Mouse (Mus musculus) CD4-positive, CD25-positive, alpha-beta regulatory T cell, adult 9 weeks (primary cell): ENCODE measurements around the gene Acap3. TPM values are rescaled to one million over a fixed set of nuclear protein-coding genes. Genes with fewer than 3 reads are reported as not detected.

Experiments
- polyA plus RNA-seq: library from polyadenylated mRNA; unstranded; fragments of 100-300 nt; shearing (Covaris generic); gene quantifications from one replicate; pipeline ENCODE4 v1.2.1, GENCODE M21; 2017

Acap3 gene
- 5.7 TPM for polyA plus RNA-seq

DNA sequence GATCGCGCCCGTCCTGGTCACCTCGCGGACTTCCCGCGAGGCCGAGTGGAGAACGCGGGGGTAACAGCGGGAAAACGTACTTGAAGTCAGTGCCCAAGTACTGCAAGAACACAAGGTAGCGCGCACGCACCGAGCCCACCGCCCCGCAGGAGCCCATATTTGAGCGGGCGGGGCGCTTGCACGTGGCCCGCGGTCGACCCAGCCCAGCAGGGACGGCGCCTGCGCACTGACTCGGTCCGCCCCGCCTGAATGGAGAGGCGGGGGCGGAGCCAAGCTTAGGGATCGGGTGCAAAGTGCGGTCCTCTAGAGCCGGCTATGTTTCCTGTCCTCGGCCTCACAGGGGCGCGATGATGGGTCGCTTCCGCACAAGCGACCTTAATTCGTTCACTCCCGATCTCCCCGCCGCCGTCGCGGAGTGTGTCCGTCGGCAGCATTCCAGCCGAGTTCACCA is at the start of gene Acap3, which contains the start of gene Pusl1:
Gene Acap3, plus strand, starts transcription at position 272 of the 451 bp plus-strand sequence.
Gene Pusl1, minus strand, starts transcription at position 231 of the 451 bp plus-strand sequence.

DNA sequence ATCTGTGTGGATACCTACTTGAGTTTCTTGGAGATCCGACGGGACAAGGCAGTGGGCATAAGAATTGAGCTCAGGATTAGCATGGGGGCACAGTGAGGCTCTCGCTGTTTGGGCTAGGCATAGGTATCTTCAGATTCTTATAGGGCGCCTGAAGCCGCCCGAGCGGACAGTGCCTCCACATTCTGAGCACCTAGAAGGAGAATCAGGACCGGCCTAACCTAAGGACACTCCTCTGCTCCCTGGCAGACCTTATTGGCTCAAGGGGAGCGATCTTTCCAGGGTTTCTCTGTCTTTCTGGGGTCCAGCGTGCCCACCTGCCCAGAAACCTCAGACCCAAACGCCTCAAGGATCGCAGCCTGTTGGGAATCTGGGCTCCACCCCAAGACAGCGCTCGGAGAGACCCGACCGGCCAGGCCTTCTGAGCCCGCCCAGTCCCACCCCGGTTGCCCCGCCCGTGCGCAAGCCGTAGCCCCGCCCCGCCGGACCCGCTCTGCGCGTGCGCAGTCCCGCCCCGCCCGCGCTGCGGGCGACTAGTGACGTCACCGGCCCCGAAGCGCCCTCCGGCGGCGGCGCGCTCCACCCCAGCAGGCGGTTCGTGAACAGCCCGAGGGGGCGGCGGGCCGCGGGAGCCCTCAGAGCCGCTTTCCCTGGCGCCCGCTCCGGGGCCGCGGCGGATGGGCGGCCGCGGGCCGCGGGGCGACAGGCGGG is 44.6 kb upstream of the Acap3 start, which contains the start of gene Dvl1:
Gene Dvl1, plus strand, starts transcription at position 532 of the 708 bp plus-strand sequence.

DNA sequence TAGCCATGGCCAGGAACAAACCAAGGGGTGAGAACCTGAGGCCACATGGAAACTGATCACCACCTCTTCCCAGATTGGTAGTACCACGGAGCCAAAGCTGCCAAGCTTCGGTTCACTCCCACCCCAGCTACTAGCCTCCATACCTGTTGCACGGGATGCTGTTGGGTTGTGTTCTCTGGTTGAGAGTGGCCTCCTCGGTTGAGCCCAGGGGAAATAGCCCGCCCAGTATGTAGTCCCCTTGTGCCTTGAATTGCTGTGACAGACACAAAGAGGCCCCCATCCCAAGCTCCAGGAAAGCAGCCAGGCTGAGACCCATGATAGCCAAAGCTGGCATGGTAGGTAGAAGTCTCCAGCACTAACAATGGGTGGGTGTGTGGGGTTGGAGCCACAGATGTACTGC is 28.6 kb upstream of the Acap3 start, which contains the start of gene Tas1r3:
Gene Tas1r3, minus strand, starts transcription at position 362 of the 400 bp plus-strand sequence.

DNA sequence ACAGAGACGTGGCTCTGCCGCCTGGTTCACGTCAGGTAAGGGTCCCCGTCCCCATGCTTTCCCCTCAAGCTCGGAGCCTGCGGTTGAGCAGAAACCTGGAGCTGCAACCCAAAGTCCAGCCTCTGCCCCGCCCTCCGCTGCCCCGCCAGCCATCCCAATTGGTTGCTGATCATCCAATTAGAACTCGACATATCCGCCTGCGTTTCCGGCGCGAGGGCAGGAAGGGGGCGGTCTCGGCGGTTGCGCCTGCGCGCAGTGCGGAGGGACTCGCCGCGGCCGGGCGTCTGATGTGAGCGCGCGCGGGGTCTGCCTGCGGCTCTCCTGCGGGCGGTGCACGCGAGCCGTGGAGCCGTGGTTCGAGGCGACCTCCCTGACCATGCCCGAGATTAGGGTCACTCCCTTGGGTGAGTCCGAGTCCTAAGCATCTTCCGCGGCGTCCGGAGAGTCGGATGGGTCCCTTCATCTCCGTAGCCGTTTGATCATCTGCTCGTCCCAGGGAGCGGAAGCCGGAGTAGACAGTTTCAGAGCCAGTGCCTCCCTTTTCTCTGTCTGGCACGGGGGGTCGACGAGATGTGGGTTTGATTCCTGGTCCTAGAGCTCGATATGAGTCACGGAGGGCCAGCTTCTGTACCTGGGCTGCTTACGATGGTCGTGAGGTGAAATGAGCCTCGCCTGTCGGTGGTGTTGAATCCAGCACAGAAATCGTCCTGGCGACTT is 22.1 kb upstream of the Acap3 start, which contains the start of the genes Cptp and Ints11:
Gene Cptp, minus strand, starts transcription at position 124 of the 717 bp plus-strand sequence.
Gene Ints11, plus strand, starts transcription at position 230 of the 717 bp plus-strand sequence.

DNA sequence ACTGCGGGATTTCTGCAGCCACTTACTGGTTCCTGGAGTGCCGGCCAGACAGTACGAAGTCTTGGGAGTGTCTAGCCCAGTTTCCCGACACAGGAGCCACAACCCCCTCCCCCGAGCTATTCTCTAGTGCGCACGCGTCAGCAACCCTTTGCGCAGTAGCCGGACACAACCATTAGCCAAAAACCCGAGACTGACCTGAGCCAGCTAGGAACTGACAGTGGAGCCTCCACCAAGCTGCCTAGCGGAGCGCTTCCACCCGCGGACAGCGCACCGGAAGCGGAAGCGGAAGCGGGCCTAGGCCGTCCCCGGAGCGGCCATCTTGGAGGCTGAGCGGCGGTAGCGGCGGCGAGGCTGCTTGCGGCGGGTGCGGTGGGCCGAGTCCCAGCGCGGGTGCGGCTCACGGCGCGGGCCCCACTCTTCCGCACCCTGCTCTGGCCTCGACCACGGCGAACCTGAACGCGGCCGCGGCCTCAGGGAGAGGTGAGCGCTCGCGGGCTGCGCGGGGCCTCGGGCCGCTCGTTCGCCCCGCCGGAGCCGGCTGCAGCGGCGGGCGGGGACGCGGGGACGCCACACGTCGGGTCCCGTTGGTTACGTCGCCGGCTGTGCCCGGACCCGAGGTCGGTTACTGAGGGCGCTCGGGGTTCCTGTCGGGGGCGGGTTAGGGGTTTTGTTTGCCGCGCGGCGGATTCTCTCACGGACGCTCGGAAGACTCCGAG is 52.1 kb downstream of the Acap3 start, which contains the start of gene Ube2j2:
Gene Ube2j2, plus strand, starts transcription at position 298 of the 716 bp plus-strand sequence.

Other genes with a start within 250 kb of the Acap3 start
- not detected for gene Gm10563, start 246.4 kb upstream of the Acap3 start, polyA plus RNA-seq
- gene Mmp23, start 238.4 kb upstream of the Acap3 start, polyA plus RNA-seq = 0.19 TPM
- gene Mib2, start 222.6 kb upstream of the Acap3 start, polyA plus RNA-seq = 30.9 TPM
- 0.72 TPM for gene Fndc10, start 197.5 kb upstream of the Acap3 start, polyA plus RNA-seq
- 160 TPM for gene Ssu72, start 187.0 kb upstream of the Acap3 start, polyA plus RNA-seq
- gene Tmem240, start 157.0 kb upstream of the Acap3 start, polyA plus RNA-seq = 0.15 TPM
- 28.3 TPM for gene Atad3a, start 130.7 kb upstream of the Acap3 start, polyA plus RNA-seq
- 0.10 TPM for gene Vwa1, start 117.1 kb upstream of the Acap3 start, polyA plus RNA-seq
- gene Tmem88b, start 105.9 kb upstream of the Acap3 start, polyA plus RNA-seq = not detected
- gene Ankrd65, start 101.4 kb upstream of the Acap3 start, polyA plus RNA-seq = not detected
- 151 TPM for gene Mrpl20, start 88.9 kb upstream of the Acap3 start, polyA plus RNA-seq
- 114 TPM for gene Ccnl2, start 79.3 kb upstream of the Acap3 start, polyA plus RNA-seq
- gene Aurkaip1, start 60.5 kb upstream of the Acap3 start, polyA plus RNA-seq = 211 TPM
- 4.8 TPM for gene Mxra8, start 52.1 kb upstream of the Acap3 start, polyA plus RNA-seq
- gene Dvl1, start 44.4 kb upstream of the Acap3 start, polyA plus RNA-seq = 3.0 TPM
- 0.99 TPM for gene Tas1r3, start 28.5 kb upstream of the Acap3 start, polyA plus RNA-seq
- 23.9 TPM for gene Cptp, start 22.4 kb upstream of the Acap3 start, polyA plus RNA-seq
- 75.8 TPM for gene Ints11, start 22.3 kb upstream of the Acap3 start, polyA plus RNA-seq
- 35.9 TPM for gene Pusl1, start within 50 bp of the Acap3 start, polyA plus RNA-seq
- 12.6 TPM for gene Ube2j2, start 52.0 kb downstream of the Acap3 start, polyA plus RNA-seq
- gene C1qtnf12, start 70.5 kb downstream of the Acap3 start, polyA plus RNA-seq = 11.2 TPM
- gene B3galt6, start 100.8 kb downstream of the Acap3 start, polyA plus RNA-seq = 0.98 TPM
- 590 TPM for gene Sdf4, start 101.0 kb downstream of the Acap3 start, polyA plus RNA-seq
- 948 TPM for gene Tnfrsf4, start 122.0 kb downstream of the Acap3 start, polyA plus RNA-seq
- 768 TPM for gene Tnfrsf18, start 134.3 kb downstream of the Acap3 start, polyA plus RNA-seq
- 0.35 TPM for gene Ttll10, start 167.6 kb downstream of the Acap3 start, polyA plus RNA-seq
- 40.7 TPM for gene 9430015G10Rik, start 218.2 kb downstream of the Acap3 start, polyA plus RNA-seq
- gene Rnf223, start 238.7 kb downstream of the Acap3 start, polyA plus RNA-seq = 0.19 TPM